Mouse (Mus musculus) embryo, embryonic 11.5 days (tissue): ENCODE measurements at regions not wholly inside any gene's neighbourhood (a gene's known extent, or its start where the extent isn't known, plus 50 kb on each side); places are given as distances from the start of the nearest gene placed in this dataset.

Source experiments
- DNase-seq: peaks from one replicate; pipeline ENCODE4 v3.0.0-alpha.2; 2012; ENCODE audit warnings: low read depth, low spot score

DNA sequence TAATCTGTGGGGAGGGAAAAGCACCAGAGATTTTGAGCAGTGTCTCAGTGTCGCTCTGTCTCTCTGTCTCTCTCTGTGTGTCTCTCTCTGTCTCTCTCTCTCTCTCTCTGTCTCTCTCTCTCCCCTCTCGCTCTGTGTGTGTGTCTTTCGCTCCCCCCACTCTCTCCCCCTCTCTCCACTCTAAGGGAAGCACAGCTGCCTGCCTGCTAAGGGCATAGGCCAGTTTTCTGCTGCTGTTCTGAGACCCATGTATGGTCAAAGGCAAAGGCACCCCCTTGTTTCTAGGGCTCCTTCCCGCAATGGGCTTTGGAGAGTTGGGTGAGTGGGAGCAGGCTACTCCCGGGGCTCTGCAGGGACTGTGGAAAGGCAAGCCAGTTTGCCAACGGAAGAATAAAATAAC, 192.2 kb downstream of the Lmo4 start:
- no peak for DNase-seq

DNA sequence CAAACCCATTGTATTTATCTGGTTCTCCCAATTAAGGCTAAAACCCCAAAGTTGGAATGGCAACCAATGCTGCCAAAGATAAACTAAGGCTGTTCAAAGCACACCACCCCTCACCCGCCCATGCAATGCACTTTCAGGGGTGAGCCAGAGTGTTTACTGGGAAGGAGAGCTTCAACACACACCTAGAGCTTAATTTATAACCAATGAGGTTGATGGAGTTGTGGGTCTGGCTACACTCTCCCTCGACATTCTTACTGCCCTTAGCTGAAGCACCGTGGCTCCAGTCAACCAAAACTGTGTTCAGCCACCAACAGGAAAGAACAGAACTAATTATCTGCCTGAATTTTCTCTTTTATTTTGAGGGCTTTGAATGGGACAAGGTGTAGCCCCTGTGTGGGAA, 192.8 kb downstream of the Lmo4 start:
- DNase-seq, result no peak

DNA sequence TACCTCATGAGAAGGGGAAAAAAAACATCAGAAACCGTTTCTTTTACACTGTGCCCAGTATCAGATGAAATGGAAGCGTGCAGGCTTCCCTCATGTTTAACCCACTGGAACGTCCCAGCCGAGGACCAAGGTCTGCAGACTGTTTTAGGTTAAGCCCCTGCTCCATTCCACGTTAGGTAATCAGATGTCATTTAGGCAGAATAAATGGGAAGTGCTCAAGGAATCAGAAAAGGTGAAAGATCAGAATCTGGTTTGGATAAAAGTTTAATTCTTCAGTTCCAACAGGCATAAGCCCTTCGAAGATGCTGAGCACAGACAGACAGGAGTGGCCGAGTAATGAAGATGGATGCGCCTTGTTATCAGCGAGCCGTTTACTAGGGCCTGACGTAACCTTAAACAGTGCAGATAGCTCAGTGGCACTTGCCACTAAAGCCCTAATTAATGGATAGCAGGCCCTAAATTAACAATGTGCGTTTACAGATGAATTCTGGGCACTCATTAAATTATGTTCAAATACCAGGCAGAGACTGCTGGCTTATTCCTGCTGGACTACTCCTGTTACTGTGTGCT, 193.5 kb downstream of the Lmo4 start:
- no peak for DNase-seq

DNA sequence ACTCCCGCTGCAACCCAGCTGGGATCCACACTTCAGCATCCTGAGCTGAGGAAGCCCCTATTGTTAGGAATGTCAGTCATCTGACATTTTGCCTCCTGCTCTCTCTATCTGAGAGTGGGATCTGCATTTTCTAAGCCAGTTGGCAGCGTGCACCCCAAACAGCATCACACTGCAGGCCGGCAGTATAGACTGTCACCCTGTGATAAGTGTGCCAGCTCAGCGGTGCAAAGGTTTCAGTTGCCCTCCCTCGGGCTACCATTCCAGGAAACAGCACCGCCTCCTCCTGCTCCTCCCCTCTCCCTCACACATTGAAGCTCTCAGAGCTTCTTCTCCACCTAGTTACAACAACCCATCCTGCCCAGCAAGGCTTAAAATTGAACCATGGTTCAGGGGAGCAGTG, 194.5 kb downstream of the Lmo4 start:
- no peak for DNase-seq

DNA sequence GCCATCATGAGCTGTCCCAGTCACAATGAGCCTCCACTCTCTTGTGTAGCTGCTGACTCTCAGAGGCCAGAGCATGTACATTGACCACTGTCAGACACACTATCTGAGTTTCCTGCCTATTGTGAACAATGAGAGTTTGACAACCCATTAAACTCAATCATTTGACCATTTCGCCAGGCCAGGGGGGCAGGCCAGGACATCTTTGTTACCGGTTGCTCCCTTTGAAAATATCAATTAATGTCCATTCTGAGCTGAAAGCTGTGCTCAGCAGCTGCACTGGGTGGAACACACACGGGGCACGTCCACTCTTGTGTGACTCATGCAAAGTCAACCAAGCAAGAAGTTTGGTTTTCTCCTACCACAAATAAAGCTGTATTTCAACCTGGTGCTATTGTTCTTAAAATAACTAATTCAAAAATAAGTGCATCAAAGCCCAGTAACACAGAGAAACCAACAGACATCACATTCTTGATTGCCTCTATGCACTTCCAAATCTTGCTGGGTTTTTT, 197.9 kb downstream of the Lmo4 start:
- no peak for DNase-seq

DNA sequence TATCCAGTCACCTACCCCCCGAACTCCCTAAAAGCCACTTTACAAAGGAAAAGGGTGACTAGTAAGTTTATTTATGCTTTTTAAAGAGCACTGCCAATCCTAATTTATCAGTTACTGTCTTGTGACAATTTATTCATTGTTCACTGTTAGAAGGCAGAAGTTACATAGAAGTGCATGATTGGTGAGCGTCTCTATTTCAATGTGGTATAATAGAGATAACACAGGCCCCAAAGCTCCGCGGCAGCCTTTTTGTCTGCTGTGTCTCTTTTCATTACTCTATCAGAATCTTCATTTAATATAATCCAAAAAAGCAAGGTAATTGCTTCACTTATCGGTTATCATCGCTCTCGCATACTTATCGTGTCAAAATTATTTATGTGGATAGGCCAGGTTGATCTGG, 207.1 kb downstream of the Lmo4 start:
- DNase-seq, result no peak

DNA sequence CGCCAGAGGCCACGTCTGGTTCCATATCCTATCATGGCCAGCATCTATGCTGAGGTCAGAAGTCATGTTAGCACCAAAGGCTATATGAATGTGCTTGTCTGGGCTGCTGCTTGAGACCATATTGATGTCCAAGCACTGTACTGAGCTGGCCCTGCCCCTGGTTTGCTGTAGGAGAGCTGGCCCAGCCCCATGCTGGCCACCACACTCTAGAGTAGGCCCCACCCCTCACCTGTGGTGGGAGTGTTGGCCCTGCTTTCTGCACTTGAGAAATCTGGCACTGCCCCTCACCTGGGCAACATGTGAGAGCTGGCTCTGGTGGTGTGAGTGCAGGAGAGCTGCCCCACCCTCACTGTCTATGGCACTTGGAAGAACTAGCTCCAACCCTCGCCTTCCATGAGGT, 210.0 kb downstream of the Lmo4 start:
- DNase-seq, result no peak

DNA sequence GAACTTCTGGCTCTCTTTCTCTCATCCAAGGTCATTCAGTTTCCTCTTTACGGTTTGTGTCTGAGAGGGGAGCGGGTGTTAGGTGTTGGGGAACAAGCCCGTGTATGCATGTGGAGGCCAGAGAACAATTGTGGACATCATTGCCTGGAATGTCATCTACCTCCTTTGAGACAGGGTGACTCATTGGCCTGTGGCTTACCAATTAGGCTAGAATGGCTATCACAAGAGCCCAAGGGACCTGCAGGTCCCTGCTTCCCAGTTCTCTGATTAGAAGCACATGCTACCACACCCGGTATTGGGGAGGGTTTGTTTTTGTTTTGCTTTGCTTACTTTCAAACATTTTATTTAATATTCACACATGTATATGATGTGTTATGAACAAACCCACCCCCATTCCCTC, 216.0 kb downstream of the Lmo4 start:
- DNase-seq, result no peak

DNA sequence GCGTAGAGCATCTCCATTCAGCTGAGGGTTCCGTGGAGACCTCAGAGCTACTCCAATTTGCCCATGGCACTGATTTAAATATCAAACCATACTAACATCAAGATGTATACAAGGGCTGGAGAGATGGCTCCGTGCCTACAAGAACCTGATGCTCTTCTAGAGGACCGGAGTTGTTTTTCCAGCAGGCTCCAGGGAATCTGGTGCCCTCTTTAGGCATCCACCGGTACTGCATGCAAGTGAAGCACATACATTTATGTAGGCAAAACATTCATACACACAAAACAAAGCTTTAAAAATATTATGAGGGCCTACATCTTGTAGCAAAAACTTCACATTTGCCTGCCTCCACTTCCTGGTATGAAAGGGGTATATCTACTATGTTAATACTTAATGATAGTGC, 217.0 kb downstream of the Lmo4 start:
- no peak for DNase-seq

DNA sequence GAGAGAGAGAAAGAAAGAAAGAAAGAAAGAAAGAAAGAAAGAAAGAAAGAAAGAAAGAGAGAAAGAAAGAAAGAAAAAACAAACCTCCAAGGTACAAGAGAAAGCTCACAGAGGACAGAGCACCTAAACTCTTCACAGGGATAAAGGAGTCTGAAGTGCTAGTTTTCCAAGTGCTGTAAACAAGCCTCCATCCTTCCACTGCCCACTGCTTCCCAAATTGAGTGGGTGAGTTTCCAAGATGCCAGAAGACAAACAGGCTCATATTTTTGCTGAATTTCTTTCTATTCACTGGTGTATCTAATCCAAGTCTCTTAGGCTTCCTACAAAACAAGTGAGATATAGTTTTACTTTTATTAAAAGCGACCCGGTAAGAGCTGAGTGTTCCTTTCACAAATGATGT, 218.2 kb downstream of the Lmo4 start:
- no peak for DNase-seq

DNA sequence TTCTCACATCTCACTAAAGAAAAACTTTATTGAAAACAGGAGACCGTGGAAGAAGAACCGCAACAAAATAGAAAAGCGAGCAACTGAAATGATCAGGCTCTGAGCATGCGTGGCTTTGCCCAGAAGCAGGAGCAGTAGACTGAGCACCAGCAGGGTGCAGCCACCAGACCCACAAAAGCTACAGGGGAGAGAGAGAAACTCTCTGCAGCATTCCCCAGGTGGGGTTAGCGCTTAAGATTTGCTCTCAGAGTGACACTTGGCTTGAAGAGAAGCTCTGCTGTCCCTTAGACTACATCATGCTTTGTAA, 218.9 kb downstream of the Lmo4 start:
- no peak for DNase-seq

DNA sequence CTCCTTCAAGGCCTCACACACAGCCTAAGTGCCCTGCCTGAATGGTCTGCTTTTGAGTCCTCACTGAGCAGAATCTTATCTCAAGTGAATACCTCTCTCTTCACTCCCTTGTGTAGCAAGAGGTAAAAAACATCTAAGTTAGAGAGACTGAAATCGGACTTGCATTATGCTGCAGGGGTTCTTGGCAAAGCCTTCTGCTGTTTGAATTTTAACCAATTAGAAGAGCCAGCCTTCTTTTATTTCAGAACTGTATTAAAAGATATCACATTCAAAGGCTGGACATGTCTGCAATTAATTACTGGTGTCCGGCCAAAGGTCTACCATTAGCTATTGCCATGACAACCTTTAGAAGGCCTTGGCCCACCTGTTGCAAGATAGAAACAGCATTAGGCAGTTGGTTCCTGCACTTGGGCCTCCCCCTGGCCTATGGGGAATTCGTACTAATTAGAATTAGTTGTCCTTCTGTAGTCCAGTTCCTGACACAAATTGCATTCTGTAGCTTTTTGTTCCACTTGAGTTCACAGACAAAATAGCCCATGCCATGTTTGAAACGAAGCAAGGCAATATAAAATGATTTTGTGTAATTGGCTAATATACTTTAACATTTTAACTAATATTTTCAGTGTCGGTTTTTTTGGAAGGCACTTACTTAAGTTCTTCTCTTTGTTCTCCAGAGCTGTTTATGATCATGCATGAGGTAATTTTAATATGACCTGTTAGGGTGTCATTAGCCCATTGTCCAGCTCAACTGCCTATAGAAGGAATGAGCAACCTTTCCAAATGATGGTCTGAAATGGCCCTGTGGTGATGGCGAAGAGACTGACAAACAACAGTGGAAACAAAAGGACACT, 219.4 kb downstream of the Lmo4 start:
- no peak for DNase-seq

DNA sequence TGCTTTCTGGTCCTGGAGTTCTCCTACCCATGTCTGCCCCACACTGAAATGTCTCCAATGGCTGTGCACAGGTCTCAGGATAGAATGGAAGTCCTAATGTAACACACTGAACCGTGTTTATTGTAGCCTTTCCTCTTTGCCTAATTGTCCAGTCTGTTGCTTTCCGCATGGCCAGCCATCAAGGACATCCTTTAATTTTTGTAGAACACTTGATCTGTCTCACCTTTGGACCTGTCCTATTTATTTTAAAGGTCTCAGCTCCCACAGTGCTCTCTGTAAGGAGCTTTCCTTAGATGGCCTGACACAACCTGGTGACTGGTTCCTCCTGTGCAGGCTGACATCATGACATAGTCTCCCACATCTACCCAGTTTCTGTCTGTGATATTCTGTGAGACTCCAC, 226.3 kb downstream of the Lmo4 start:
- no peak for DNase-seq

DNA sequence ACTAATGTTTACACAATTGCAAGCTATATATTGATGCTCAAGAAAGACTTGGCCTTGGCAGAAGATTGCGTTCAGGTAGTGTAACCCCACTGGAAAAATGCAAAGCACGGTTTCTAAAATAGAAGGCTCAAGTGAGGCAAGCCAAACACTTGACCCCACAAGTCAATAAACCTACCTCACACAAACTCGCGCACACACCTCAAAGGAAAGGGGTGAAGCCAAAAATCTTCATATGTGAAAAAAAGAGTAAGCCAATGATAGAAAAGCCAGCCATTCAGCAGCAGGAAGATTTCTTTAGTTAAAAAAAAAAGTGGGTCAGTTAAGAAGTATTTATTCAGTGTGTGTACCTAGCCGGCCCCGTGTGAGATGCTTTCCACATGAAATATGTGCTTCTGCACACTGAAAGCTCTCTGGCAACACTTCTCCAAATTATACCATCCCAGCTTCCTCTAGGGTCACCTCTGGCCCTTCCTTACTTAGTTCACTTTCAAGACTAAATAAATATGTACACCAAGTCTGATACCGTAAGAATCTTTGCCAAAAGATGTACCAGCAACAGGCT, 227.1 kb downstream of the Lmo4 start:
- DNase-seq, result no peak

DNA sequence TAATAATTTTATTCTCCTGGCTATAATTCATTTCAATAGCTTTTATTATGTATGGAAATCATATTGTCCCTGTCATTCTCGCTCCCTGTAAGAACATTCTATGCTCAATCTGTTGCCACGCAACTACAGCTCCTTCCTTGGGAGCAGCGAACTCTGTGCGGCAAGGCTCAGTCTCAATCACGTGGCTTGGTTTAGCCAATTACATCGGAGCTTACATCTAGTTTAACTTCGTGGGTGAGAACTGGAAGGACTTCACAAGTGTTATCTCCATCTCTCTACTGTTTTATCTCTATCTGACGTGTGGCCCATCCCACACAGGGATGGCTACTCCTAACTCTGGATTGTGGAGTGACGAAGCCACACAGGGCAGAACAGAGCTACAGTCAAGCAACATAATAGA, 231.4 kb downstream of the Lmo4 start:
- DNase-seq, result no peak

DNA sequence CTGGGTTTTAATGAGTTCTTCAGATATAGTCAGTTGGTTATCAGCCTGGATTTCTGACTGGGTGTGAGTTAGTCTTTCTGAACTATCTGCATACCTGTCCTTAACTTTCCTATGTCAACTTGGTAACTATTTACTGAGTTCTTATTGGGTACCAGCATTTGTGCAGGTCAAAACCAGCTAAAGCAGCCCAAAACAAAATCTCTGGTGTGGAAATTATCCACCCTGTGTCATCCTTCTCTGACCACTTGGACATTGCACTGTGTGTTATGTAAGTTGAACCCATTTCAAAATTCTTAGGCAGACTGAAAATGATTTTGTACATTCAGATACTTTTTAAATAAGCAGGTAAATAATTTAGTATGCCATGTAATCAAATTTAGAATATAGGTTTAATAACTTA, 232.7 kb downstream of the Lmo4 start:
- no peak for DNase-seq

DNA sequence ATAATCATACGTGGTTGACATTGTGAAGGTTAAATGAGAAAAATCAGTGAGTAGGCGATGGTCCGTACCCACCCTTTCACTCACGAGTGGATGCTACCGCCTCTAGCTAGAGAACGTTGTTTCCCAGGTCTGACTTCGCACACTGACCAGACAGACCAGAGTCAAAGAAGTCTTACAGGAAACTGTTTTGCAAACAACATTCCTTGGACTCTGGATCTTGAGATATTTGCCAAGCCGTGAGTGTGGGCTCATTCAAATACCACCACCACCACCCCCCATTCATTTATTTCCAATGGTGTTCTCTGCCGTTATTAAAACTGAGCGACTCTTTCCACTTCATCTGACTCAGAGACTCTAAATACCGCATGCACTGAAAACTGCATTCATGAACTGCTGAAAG, 234.2 kb downstream of the Lmo4 start:
- no peak for DNase-seq

DNA sequence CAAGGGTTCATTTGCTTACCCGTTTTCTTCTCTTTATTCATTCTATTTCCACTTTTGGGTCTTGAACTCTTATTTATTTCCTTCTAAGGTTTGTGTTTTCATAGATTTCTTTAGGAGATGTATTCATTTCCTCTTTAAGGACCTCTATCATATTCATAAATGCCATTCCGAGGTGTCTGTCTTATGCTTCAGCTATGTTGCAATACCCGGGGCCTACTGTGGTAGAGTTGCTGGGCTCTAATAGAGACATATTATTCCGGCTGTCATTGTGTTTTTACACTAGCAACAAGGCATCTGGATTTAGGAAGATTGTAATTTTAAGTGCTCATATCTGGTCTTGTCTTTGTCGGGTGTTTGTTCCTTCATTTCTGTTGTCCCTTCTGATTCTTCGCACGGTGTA, 249.5 kb downstream of the Lmo4 start:
- DNase-seq, result no peak

DNA sequence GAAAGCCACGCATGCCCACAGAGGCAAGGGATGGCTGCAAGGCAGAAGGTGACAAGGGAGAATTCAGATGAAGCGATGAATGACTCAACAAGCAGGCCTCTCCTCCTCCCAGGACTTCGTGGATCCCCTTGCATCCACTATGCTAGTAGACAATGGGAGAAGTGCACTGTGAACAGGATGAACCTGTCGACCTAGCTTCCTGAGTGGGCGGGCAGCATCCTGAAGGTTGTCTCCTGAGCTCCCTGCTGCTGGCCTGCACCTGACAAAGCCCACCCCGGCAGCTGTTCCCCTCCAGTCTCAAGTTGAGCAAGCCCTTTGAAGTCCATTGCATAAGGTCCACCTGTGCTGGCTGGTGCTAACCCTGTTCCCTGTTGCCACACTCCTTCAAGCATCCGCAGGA, 250.2 kb downstream of the Lmo4 start:
- DNase-seq, result no peak

DNA sequence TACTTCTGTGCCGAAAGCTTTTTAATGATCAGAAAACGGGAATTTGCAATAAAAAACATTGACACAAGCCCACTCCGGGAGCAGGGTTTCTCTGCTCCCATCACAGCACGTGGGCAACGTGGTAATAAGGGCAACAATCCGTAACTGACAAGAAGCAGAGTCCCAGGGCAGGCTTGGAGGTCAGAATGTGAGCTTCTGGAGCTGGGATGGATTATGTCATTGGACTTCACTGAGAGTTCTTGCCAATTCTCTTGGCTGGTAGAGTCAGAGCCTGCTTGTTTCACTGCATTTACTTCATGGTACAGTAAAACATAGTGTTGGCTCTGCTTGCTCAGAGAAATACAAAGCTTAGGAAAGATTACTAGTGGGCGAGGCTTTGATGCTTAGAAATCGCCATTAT, 252.7 kb downstream of the Lmo4 start:
- no peak for DNase-seq

DNA sequence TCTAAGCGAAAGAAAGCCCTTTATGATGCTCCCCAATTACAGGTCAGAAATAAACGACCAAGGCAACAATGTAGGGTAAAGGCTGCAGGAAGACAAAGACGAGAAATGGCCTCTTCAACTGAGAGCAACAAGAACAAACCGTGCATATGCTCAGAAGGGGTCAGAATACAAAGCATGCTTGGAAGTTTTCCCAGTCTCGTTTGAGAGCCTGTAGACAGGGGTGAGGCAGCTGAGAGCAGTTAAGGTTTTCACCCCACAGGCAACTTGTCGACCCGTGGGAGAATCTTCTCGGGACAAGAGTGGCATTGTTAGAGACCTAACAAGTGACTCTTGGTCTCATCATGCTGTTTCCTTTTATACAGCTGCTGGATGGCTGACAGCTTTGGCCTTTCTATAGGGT, 255.4 kb downstream of the Lmo4 start:
- no peak for DNase-seq

DNA sequence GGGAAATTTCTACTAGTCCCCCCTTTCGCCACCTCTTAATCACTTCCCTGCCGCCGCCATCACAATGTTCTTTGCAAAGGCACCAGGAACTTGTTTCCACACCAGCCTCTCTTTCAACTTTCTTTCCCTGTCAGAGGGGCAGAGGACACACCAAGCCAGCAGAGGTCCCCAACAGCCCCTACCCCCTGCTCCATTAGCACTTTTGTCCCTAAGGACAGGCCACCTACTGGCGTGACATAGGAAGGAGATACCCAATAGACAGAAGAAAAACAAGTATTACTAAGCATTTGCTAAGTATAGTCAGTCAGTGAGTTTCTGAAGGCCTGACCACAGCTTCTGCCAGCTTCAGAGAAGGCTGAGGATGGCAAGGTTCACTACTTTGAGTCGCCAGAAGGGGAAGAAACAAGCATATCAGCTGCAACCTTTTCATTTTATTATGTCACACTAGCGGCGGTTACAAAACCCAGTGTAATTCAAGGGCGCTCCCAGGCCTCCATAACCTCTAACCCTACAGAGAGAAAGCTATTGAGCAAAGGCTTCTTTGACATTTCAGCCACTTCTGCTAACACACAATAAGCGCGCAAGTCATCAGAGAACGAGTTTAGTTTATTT, 255.9 kb downstream of the Lmo4 start:
- DNase-seq, result no peak

DNA sequence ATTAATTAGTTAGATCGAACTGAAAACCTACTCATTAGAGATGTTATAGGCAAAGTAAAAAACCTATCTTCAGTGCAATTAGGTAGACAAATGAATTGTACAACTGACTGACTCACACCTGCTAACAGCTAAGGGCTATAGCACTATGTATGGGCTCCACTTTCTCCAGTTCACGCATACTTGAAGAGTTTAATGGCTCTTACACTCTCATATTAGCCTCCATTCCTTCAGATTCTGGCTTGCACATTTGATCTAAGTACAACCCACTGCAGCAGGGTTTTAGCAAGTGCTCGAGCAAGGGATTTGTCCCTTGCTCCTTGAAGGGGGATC, 257.1 kb downstream of the Lmo4 start:
- no peak for DNase-seq
